Mouse (Mus musculus) adrenal gland, adult 8-10 months (tissue): ENCODE results near the gene Hapln2. TPM values are rescaled to one million over a fixed set of nuclear protein-coding genes. Genes with fewer than 3 reads are reported as not detected.

Experiments
- DNase-seq: peaks from one replicate; pipeline ENCODE4 v3.0.0; 2022
- total RNA-seq, 4 experiments: library from RNA; stranded (reverse); gene quantifications; 2 replicates each; pipeline ENCODE4 v1.2.4; 2022

Hapln2 gene
- total RNA-seq: not detected

- DNase-seq: no peak
Measured at GRCm38 (mm10) chr3:88027434-88028186, at the start of gene Hapln2. Gene Hapln2, minus strand, starts transcription at chr3:88027583.

GRCm38 (mm10) chr3:88074766-88075165 is 47.4 kb upstream of the Hapln2 start:
- no peak for DNase-seq

- no peak for DNase-seq
Measured at GRCm38 (mm10) chr3:88074351-88074750, 47.0 kb upstream of the Hapln2 start.

GRCm38 (mm10) chr3:88073631-88074030 is 46.2 kb upstream of the Hapln2 start:
- no peak for DNase-seq

GRCm38 (mm10) chr3:88071783-88072182 is 44.4 kb upstream of the Hapln2 start:
- peak; percentile 74 for DNase-seq

GRCm38 (mm10) chr3:88068386-88068785 is 41.0 kb upstream of the Hapln2 start:
- DNase-seq: no peak

GRCm38 (mm10) chr3:88057902-88058696 is 30.7 kb upstream of the Hapln2 start, which contains the start of gene Naxe:
Gene Naxe, minus strand, starts transcription at chr3:88058495.
- DNase-seq: peak; percentile 80

- no peak for DNase-seq
Measured at GRCm38 (mm10) chr3:88057030-88057429, 29.6 kb upstream of the Hapln2 start.

GRCm38 (mm10) chr3:88049532-88049931 is 22.1 kb upstream of the Hapln2 start:
- DNase-seq: no peak

GRCm38 (mm10) chr3:88042661-88043421 is 15.5 kb upstream of the Hapln2 start, which contains the start of gene Gpatch4:
Gene Gpatch4, plus strand, starts transcription at chr3:88043108.
- peak; percentile 83 for DNase-seq

- DNase-seq: no peak
Measured at GRCm38 (mm10) chr3:88035561-88036293, 8.3 kb upstream of the Hapln2 start.

GRCm38 (mm10) chr3:88033506-88033905 is 6.1 kb upstream of the Hapln2 start:
- DNase-seq: no peak

- DNase-seq: peak; percentile 24
Measured at GRCm38 (mm10) chr3:88030608-88031395, 3.4 kb upstream of the Hapln2 start.

GRCm38 (mm10) chr3:88026823-88027222 is 560 bp downstream of the Hapln2 start:
- DNase-seq: no peak

GRCm38 (mm10) chr3:88023192-88024074 is 4.0 kb downstream of the Hapln2 start:
- no peak for DNase-seq

GRCm38 (mm10) chr3:88022322-88023191 is 4.8 kb downstream of the Hapln2 start:
- peak; percentile 92 for DNase-seq

- no peak for DNase-seq
Measured at GRCm38 (mm10) chr3:88010634-88011265, 16.6 kb downstream of the Hapln2 start.
